Comparison of ENCODE assay signal across 9 mouse cellular contexts in genomic region chr14:34548391-34549001, GRCm38 (mm10). TPM values are rescaled to one million over a fixed set of nuclear protein-coding genes. Genes with fewer than 3 reads are reported as not detected.
DNase-seq lines count a peak whose midpoint lies in the region; ATAC-seq lines count a peak whose summit lies in the region.
"Had no signal": no experiment of that assay in that cellular context is flagged by ENCODE, and none has a peak within 500 bp of the region (broad histone marks: within the 10 kb centered on the region; RNA-seq: fewer than 3 reads in every experiment).

No protein-coding gene starts in this region.

- no peaks in the 10 kb centered on the region for H3K36me3 ChIP-seq in hindbrain, embryonic 11.5 days (ENCODE audit: control insufficient read depth, insufficient read depth, low read length)

- peak overlapping the region; percentile 90 for H3K9ac ChIP-seq in hindbrain, embryonic 11.5 days (ENCODE audit: low read depth, low read length)

- peak; percentile 87 for DNase-seq in Muller cell, postnatal 12 days (ENCODE audit: inconsistent ontology term)
- peak; percentile 73 for DNase-seq in cerebellum, adult 11-12 months
- DNase-seq in forelimb bud, embryonic 11.5 days (ENCODE audit: low read depth, low spot score) = peak; percentile 74
- DNase-seq in hindbrain, embryonic 11.5 days (ENCODE audit: low spot score) = peak; percentile 75
- peak; percentile 46 to 48 for DNase-seq in layer of hippocampus, postnatal 36 days
- DNase-seq in lung, postnatal 14 days = peak; percentile 66
- DNase-seq in retina, embryonic 14.5 days (ENCODE audit: low spot score) = peak; percentile 65
- no peak for DNase-seq in c-Kit-positive CD71-positive TER-119-positive erythroid progenitor cells, embryonic 14.5 days (ENCODE audit: low spot score)

- no peak overlapping the region for H3K27ac ChIP-seq in hindbrain, embryonic 11.5 days (ENCODE audit: low read depth, low read length)

- H3K4me1 ChIP-seq in hindbrain, embryonic 11.5 days (replicated peaks; ENCODE audit: control insufficient read depth, insufficient read depth, low read length) = peaks cover 2% of the 10 kb centered on the region; the same call in 1 of the 2 replicates

- H3K4me2 ChIP-seq in hindbrain, embryonic 11.5 days (replicated peaks; ENCODE audit: low read depth, low read length) = peak overlapping the region; percentile 88

- H3K27me3 ChIP-seq in hindbrain, embryonic 11.5 days (ENCODE audit: control insufficient read depth, insufficient read depth, low read length) = no peaks in the 10 kb centered on the region; the same call in 1 of the 2 replicates

- 1% methylated on average over 23 of the region's 27 CpGs for WGBS in hindbrain, embryonic 11.5 days

- peak overlapping the region; percentile 81 for H3K4me3 ChIP-seq in hindbrain, embryonic 11.5 days (ENCODE audit: low read depth, low read length)

- H3K9me3 ChIP-seq in hindbrain, embryonic 11.5 days (ENCODE audit: control insufficient read depth, low read length) = no peaks in the 10 kb centered on the region

- peak; percentile 59 for ATAC-seq in hindbrain, embryonic 11.5 days (ENCODE audit: low FRiP score)

RNA-seq across cellular contexts. Expression of gene 9230112D13Rik, which starts 25.9 kb away (rescaled TPM):
- not detected in 2 replicates for polyA plus RNA-seq in hindbrain, embryonic 11.5 days (2014; fragmentation: Nextera tagmentation; extraction: Ambion mirVana)
- not detected for total RNA-seq in layer of hippocampus, postnatal 36 days (2021)
- polyA plus RNA-seq: large intestine, adult 2 months had no signal

RNA-seq across cellular contexts. Expression of gene Ldb3, which starts 40.0 kb away (rescaled TPM):
- 0.28 and 0.29 TPM in 2 replicates for polyA plus RNA-seq in hindbrain, embryonic 11.5 days (2014; fragmentation: Nextera tagmentation; extraction: Ambion mirVana)
- total RNA-seq in layer of hippocampus, postnatal 36 days (2021) = 1 to 10 TPM; 3.4 to 4.0 TPM

RNA-seq across cellular contexts. Expression of gene Bmpr1a, which starts 45.4 kb away (rescaled TPM):
- 44.9 and 48.9 TPM in 2 replicates for polyA plus RNA-seq in hindbrain, embryonic 11.5 days (2014; fragmentation: Nextera tagmentation; extraction: Ambion mirVana)
- total RNA-seq in layer of hippocampus, postnatal 36 days (2021) = 10 to 100 TPM; 40.2 to 40.7 TPM

RNA-seq across cellular contexts. Expression of gene Opn4, which starts 51.4 kb away (rescaled TPM):
- not detected in 2 replicates for polyA plus RNA-seq in hindbrain, embryonic 11.5 days (2014; fragmentation: Nextera tagmentation; extraction: Ambion mirVana)
- not detected for total RNA-seq in layer of hippocampus, postnatal 36 days (2021)
